Mouse (Mus musculus): ENCODE data around the gene Cbln1. TPM values are rescaled to one million over a fixed set of nuclear protein-coding genes. Genes with fewer than 3 reads are reported as not detected.

The Cbln1 gene
- polyA plus RNA-seq, 1 experiment = 2.1 TPM

DNA sequence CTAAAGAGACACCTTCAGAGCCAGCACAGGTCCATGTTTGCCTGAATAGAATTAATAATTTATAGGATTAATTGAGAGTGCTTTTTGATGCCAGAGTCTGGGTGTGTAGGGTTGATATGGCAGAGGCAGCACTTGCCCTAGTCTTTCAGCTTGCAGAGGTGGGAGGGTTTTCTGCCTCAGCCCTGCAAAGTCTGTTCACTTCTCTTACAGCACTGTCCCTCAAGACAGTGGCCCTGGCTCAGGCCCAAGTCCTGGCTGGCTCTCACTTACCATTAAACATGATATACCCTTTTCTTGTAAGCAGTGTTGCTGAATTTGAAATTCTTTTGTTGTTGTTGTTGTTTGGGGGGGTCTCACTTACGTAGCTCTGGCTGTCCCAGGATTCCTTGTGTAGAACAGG is 9.0 kb upstream of the Cbln1 start:
- Histone ChIP-seq H3K27me3 (ENCODE audit: control insufficient read depth, insufficient read depth, low read length, poor library complexity, severe bottlenecking) (no peaks in the 10 kb centered on the region), H3K4me3 (ENCODE audit: low read depth, low read length) (no peak overlapping the region), H3K9ac (ENCODE audit: low read depth, poor library complexity, severe bottlenecking) (no peak overlapping the region), H3K9me3 (replicated peaks; ENCODE audit: control insufficient read depth, insufficient read depth, low read length, poor library complexity, severe bottlenecking) (no peaks in the 10 kb centered on the region), H3K4me1 (ENCODE audit: control insufficient read depth, insufficient read depth, low read length) (no peaks in the 10 kb centered on the region), H3K36me3 (ENCODE audit: control insufficient read depth, insufficient read depth, low read length, poor library complexity, severe bottlenecking) (no peaks in the 10 kb centered on the region), H3K27ac (ENCODE audit: insufficient read depth, low read length) (no peak overlapping the region)
- TF ChIP-seq EP300 (IDR thresholded peaks at IDR 0.05; ENCODE audit: insufficient read depth, low read depth, low read length) = no peak
- TF ChIP-seq CTCF (IDR thresholded peaks at IDR 0.05; ENCODE audit: low read depth, low read length) = no peak
- no peak for TF ChIP-seq POLR2A (IDR thresholded peaks at IDR 0.05; ENCODE audit: insufficient read depth, low read length)

DNA sequence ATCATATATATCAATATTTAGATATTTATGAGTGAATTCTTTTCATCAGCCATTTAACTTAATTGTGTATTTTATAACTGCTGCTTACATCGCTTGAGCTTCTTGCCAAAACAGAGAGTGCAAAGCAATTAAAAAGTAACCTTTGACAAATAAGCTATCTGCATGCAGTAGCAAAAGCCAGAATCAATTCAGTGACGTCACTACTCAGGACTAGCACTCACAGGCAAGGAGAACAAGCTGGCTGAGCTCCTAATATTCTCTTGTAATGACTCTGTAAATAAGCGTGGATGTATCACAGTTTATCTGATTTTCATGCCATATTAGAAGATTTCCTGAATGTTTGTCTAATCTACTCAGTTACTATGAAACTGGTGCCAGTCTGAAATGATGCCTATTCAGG is 5.8 kb upstream of the Cbln1 start:
- H3K9me3 ChIP-seq (replicated peaks; ENCODE audit: control insufficient read depth, insufficient read depth, low read length, poor library complexity, severe bottlenecking) = no peaks in the 10 kb centered on the region
- H3K27me3 ChIP-seq (ENCODE audit: control insufficient read depth, insufficient read depth, low read length, poor library complexity, severe bottlenecking) = no peaks in the 10 kb centered on the region
- no peaks in the 10 kb centered on the region for H3K4me1 ChIP-seq (ENCODE audit: control insufficient read depth, insufficient read depth, low read length)
- TF ChIP-seq POLR2A (IDR thresholded peaks at IDR 0.05; ENCODE audit: insufficient read depth, low read length) (no peak), CTCF (IDR thresholded peaks at IDR 0.05; ENCODE audit: low read depth, low read length) (no peak), EP300 (IDR thresholded peaks at IDR 0.05; ENCODE audit: insufficient read depth, low read depth, low read length) (no peak)
- no peak overlapping the region for H3K4me3 ChIP-seq (ENCODE audit: low read depth, low read length)
- no peak overlapping the region for H3K27ac ChIP-seq (ENCODE audit: insufficient read depth, low read length)
- H3K9ac ChIP-seq (ENCODE audit: low read depth, poor library complexity, severe bottlenecking) = no peak overlapping the region
- no peaks in the 10 kb centered on the region for H3K36me3 ChIP-seq (ENCODE audit: control insufficient read depth, insufficient read depth, low read length, poor library complexity, severe bottlenecking)

DNA sequence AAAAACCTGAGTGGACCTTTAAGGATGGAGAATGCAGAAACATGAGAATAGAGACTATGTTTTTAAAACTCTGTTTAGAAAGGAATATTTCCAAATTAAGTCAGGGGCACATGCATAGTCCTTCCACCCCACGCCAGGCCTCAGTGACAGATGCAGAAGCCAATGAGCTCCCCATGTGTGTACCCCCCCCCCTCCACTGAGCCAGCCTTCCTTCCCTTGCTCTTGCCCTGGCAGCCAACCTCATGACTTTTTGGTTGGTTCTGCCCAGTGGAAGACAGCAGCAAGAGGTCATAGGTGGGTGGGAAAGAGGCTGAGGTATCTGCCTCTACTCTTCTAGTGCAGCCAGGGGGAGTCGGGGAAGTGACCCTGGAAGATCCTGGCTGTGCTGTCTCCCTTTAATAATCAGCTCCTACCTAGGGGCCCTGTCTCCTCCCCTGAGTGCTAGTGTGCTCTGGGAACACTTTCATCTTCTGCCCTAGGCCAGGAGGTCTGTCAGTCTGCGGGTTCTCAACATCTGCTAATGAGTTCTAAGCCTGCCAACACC is 4.8 kb upstream of the Cbln1 start:
- Histone ChIP-seq H3K4me3 (ENCODE audit: low read depth, low read length) (no peak overlapping the region), H3K9me3 (replicated peaks; ENCODE audit: control insufficient read depth, insufficient read depth, low read length, poor library complexity, severe bottlenecking) (no peaks in the 10 kb centered on the region), H3K27ac (ENCODE audit: insufficient read depth, low read length) (no peak overlapping the region), H3K27me3 (ENCODE audit: control insufficient read depth, insufficient read depth, low read length, poor library complexity, severe bottlenecking) (peaks cover 2% of the 10 kb centered on the region), H3K9ac (ENCODE audit: low read depth, poor library complexity, severe bottlenecking) (no peak overlapping the region), H3K4me1 (ENCODE audit: control insufficient read depth, insufficient read depth, low read length) (no peaks in the 10 kb centered on the region), H3K36me3 (ENCODE audit: control insufficient read depth, insufficient read depth, low read length, poor library complexity, severe bottlenecking) (no peaks in the 10 kb centered on the region)
- TF ChIP-seq CTCF (IDR thresholded peaks at IDR 0.05; ENCODE audit: low read depth, low read length) (no peak), POLR2A (IDR thresholded peaks at IDR 0.05; ENCODE audit: insufficient read depth, low read length) (no peak), EP300 (IDR thresholded peaks at IDR 0.05; ENCODE audit: insufficient read depth, low read depth, low read length) (no peak)

DNA sequence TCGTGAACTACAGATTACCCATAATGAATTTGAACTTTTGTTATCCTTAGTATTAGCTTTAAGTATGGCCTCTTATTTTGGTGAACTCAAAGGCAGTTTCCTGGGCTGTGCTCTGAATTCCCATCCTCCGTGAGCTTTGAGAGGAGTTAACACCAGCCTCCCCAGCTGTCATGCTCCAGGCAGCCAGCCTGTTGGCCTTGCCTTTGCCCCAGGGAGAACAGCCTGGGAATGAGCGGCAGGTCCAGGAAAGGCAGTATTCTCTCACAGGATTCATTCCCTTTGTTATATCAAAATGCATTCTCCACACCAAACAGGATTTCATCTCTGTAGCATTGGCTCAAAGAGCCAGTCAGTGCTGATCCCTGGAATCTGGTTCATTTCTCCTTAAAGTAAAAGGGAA is 3.1 kb upstream of the Cbln1 start:
- no peak overlapping the region for H3K9ac ChIP-seq (ENCODE audit: low read depth, poor library complexity, severe bottlenecking)
- TF ChIP-seq EP300 (IDR thresholded peaks at IDR 0.05; ENCODE audit: insufficient read depth, low read depth, low read length) (no peak), CTCF (IDR thresholded peaks at IDR 0.05; ENCODE audit: low read depth, low read length) (no peak), POLR2A (IDR thresholded peaks at IDR 0.05; ENCODE audit: insufficient read depth, low read length) (no peak)
- no peak overlapping the region for H3K27ac ChIP-seq (ENCODE audit: insufficient read depth, low read length)
- no peaks in the 10 kb centered on the region for H3K9me3 ChIP-seq (replicated peaks; ENCODE audit: control insufficient read depth, insufficient read depth, low read length, poor library complexity, severe bottlenecking)
- H3K36me3 ChIP-seq (ENCODE audit: control insufficient read depth, insufficient read depth, low read length, poor library complexity, severe bottlenecking) = no peaks in the 10 kb centered on the region
- H3K4me3 ChIP-seq (ENCODE audit: low read depth, low read length) = no peak overlapping the region
- peaks cover 17% of the 10 kb centered on the region for H3K27me3 ChIP-seq (ENCODE audit: control insufficient read depth, insufficient read depth, low read length, poor library complexity, severe bottlenecking)
- no peaks in the 10 kb centered on the region for H3K4me1 ChIP-seq (ENCODE audit: control insufficient read depth, insufficient read depth, low read length)

DNA sequence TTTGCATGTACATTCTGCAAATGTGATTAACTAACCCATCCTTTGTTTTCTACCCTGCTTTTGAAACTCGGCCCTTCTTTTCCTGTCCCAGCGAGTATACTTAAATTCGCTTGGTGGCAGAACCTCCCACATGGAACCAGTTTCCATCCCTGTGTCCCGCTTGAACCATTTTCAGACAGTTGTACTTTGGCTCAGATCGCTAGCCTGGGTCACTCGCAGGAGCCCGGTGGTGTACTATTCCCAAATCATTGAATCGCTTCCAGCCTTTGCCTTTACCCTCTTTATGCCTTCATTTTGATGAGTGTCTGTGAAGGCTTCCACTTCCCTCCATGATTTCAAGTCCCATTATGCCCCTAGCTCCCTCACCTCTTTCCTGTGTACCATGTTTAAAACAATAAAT is 2.0 kb upstream of the Cbln1 start:
- H3K4me1 ChIP-seq (ENCODE audit: control insufficient read depth, insufficient read depth, low read length) = no peaks in the 10 kb centered on the region
- H3K36me3 ChIP-seq (ENCODE audit: control insufficient read depth, insufficient read depth, low read length, poor library complexity, severe bottlenecking) = no peaks in the 10 kb centered on the region
- no peaks in the 10 kb centered on the region for H3K9me3 ChIP-seq (replicated peaks; ENCODE audit: control insufficient read depth, insufficient read depth, low read length, poor library complexity, severe bottlenecking)
- H3K27ac ChIP-seq (ENCODE audit: insufficient read depth, low read length) = no peak overlapping the region
- peaks cover 28% of the 10 kb centered on the region for H3K27me3 ChIP-seq (ENCODE audit: control insufficient read depth, insufficient read depth, low read length, poor library complexity, severe bottlenecking)
- TF ChIP-seq CTCF (IDR thresholded peaks at IDR 0.05; ENCODE audit: low read depth, low read length) = no peak
- TF ChIP-seq EP300 (IDR thresholded peaks at IDR 0.05; ENCODE audit: insufficient read depth, low read depth, low read length) = no peak
- TF ChIP-seq POLR2A (IDR thresholded peaks at IDR 0.05; ENCODE audit: insufficient read depth, low read length) = no peak
- no peak overlapping the region for H3K9ac ChIP-seq (ENCODE audit: low read depth, poor library complexity, severe bottlenecking)
- H3K4me3 ChIP-seq (ENCODE audit: low read depth, low read length) = no peak overlapping the region

DNA sequence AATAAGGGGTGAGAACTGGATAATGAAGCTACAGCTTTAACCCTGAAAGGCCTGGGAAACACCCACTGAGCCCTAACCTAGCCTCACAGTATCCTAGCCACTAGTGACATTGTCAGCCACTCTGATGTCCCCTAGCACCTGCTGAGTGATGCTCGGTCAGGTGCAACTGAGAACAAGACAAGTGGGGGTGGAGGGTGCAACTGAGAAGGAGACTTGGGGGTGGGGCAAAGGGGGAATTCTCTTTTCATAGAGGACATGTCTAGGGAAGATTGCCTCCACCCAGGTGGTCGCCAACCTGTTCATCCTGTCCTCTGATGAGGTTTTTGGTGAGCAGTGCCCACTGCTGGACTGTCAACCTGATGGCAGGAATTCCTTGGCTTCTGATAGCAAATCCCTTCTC is 1.5 kb upstream of the Cbln1 start:
- no peak for TF ChIP-seq CTCF (IDR thresholded peaks at IDR 0.05; ENCODE audit: low read depth, low read length)
- no peak for TF ChIP-seq EP300 (IDR thresholded peaks at IDR 0.05; ENCODE audit: insufficient read depth, low read depth, low read length)
- no peak for TF ChIP-seq POLR2A (IDR thresholded peaks at IDR 0.05; ENCODE audit: insufficient read depth, low read length)
- H3K4me1 ChIP-seq (ENCODE audit: control insufficient read depth, insufficient read depth, low read length) = no peaks in the 10 kb centered on the region
- H3K36me3 ChIP-seq (ENCODE audit: control insufficient read depth, insufficient read depth, low read length, poor library complexity, severe bottlenecking) = no peaks in the 10 kb centered on the region
- no peak overlapping the region for H3K4me3 ChIP-seq (ENCODE audit: low read depth, low read length)
- H3K9me3 ChIP-seq (replicated peaks; ENCODE audit: control insufficient read depth, insufficient read depth, low read length, poor library complexity, severe bottlenecking) = no peaks in the 10 kb centered on the region
- H3K27ac ChIP-seq (ENCODE audit: insufficient read depth, low read length) = no peak overlapping the region
- peaks cover 33% of the 10 kb centered on the region for H3K27me3 ChIP-seq (ENCODE audit: control insufficient read depth, insufficient read depth, low read length, poor library complexity, severe bottlenecking)
- H3K9ac ChIP-seq (ENCODE audit: low read depth, poor library complexity, severe bottlenecking) = no peak overlapping the region

All from ES-Bruce4 (cell line).